Mouse (Mus musculus) hindbrain, embryonic 10.5 days (tissue): ENCODE measurements around the gene Lrtm2. TPM values are rescaled to one million over a fixed set of nuclear protein-coding genes. Genes with fewer than 3 reads are reported as not detected.
"Not testable (repeated sequence)": the region's sequence is repeated elsewhere in the genome, so short reads cannot be mapped to it uniquely, and the experiment has no call there.

Experiments used
- DNase-seq: peaks from one replicate; pipeline ENCODE4 v3.0.0-alpha.2; 2017; ENCODE audit warnings: low spot score
- H3K27ac ChIP-seq: fragments of 300-500 bp; sonication (generic); 2 replicates; pipeline ENCODE4 v1.5.1; 2016; ENCODE audit warnings: mild to moderate bottlenecking, moderate library complexity
- H3K27me3 ChIP-seq: fragments of 300-500 bp; sonication (generic); 2 replicates; pipeline ENCODE4 v1.6.1; 2016; ENCODE audit warnings: mild to moderate bottlenecking; ENCODE audit not compliant: poor library complexity, insufficient read depth, severe bottlenecking
- H3K36me3 ChIP-seq: fragments of 300-500 bp; sonication (generic); 2 replicates; pipeline ENCODE4 v1.6.1; 2016; ENCODE audit warnings: mild to moderate bottlenecking, moderate library complexity
- H3K4me1 ChIP-seq: fragments of 300-500 bp; sonication (generic); replicated peaks from 2 replicates; pipeline ENCODE4 v1.6.1; 2016; ENCODE audit warnings: mild to moderate bottlenecking
- H3K4me3 ChIP-seq: fragments of 300-500 bp; sonication (generic); 2 replicates; pipeline ENCODE4 v1.5.1; 2016; ENCODE audit warnings: mild to moderate bottlenecking, moderate library complexity
- H3K9me3 ChIP-seq: fragments of 300-500 bp; sonication (generic); 2 replicates; pipeline ENCODE4 v1.6.1; 2016; ENCODE audit warnings: mild to moderate bottlenecking, moderate library complexity
- WGBS: fragments of 180-500 bp; shearing (Covaris S2); methylation state at CpG from one replicate; pipeline ENCODE4 v1.1.7; 2016; 5-methylcytosine and 5-hydroxymethylcytosine counted together
- polyA plus RNA-seq: library from polyadenylated mRNA; unstranded; fragments of >200 nt; fragmentation: Nextera tagmentation; extraction: Ambion mirVana; gene quantifications from 2 replicates; pipeline ENCODE4 v1.2.1, GENCODE M21; 2016

The Lrtm2 gene
- 0.12 and 0.16 TPM in 2 replicates for polyA plus RNA-seq

DNA sequence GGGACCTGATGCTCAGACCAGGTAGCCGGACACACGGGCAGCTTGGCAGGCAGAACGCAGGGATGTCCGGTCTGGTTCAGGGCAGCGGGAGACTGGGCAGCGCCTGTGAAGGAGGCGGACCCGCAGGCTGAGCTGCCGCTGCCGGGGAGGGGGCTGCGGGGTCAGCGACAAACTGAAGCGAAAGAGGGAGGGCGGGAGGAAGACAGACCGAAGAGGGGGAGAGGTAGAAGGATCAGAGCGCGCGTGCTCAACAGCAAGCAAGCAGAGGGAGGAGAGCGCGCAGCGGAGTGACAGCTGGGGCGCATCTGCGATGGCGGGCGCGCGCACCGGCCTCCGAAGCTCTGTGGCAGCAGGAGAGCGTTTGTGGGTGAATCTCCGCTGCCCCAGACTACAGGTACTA is at the start of gene Lrtm2:
Lrtm2 (minus strand) TSS at position 261 of the 400 bp plus-strand sequence.
- peak; percentile 55 for DNase-seq
- under 1% methylated on average over 31 of the region's 31 CpGs for WGBS
- no peaks in the 10 kb centered on the region for H3K36me3 ChIP-seq
- no peaks in the 10 kb centered on the region for H3K9me3 ChIP-seq
- peaks cover 93% of the 10 kb centered on the region for H3K27me3 ChIP-seq
- H3K4me1 ChIP-seq, result peaks cover 55% of the 10 kb centered on the region
- 0 out of 2 replicates have a peak within 1 kb of the TSS, but pooled peaks have one; percentile 35 for H3K27ac ChIP-seq
- peak within 1 kb of the TSS; percentile 51 for H3K4me3 ChIP-seq

DNA sequence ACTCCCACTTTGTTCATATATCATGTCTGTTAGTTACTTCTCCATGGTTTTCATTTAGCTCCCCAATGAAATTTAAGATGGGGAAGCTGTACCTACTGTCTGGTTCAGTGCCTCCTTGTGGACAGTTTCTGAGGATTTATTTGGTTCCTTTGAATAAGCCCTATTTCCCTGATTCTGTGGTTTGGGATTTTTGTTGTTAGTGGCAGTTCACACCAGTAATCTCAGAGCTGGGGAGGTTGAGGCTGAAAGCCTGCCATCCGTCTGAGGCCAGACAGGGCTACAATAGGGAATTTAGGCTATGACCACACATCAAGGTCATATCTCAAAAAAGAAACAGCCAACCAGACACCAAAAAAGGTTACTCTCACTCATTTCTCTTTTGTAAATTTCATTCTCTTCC is 48.1 kb upstream of the Lrtm2 start:
- 0 out of 2 replicates have a peak, but pooled peaks cover 8% of the 10 kb centered on the region for H3K4me1 ChIP-seq
- WGBS, result 82% methylated on average over 1 of the region's 1 CpGs
- no peak overlapping the region for H3K4me3 ChIP-seq
- no peaks in the 10 kb centered on the region for H3K27me3 ChIP-seq
- no peaks in the 10 kb centered on the region for H3K9me3 ChIP-seq
- DNase-seq, result no peak
- peaks cover 8% of the 10 kb centered on the region; the same call in 1 of the 2 replicates for H3K36me3 ChIP-seq
- no peak overlapping the region for H3K27ac ChIP-seq

DNA sequence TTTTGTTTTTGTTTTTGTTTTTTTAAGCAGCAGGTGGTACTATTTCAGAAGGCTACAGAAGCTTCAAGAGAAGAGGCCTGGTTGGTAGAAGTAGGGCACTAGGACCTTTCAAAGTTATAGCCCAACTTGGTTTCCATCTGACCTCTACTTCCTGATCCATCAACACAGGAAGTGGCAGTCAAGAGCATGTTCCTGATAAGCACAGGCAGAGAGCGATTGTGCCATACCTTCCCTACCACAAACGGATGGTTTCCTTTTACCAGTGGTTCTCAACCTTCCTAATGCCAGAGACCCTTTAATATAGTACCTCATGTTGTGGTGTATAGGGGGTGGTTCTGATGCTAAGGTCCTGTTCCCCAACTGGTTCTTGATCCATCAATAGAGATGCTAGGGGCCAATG is 47.0 kb upstream of the Lrtm2 start:
- Histone ChIP-seq H3K4me3 (no peak overlapping the region), H3K36me3 (peaks cover 3% of the 10 kb centered on the region; the same call in 1 of the 2 replicates), H3K27me3 (no peaks in the 10 kb centered on the region), H3K9me3 (no peaks in the 10 kb centered on the region), H3K4me1 (0 out of 2 replicates have a peak, but pooled peaks cover 8% of the 10 kb centered on the region), H3K27ac (no peak overlapping the region)
- no peak for DNase-seq
- 76% methylated on average over 2 of the region's 2 CpGs for WGBS

DNA sequence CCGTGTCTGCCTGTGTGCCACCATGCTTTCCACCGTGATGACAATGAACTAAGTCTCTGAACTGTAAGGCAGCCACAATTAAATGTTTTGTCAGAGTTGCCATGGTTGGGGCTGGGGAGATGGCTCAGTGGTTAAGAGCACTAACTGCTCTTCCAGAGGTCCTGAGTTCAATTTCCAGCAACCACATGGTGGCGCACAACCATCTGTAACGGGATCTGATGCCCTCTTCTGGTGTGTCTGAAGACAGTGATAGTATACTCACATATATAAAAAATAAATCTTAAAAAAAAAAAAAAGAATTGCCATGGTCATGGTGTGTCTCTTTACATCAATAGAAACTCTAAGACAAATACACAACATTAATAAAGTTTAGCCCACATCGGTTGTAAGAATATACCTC is 44.5 kb upstream of the Lrtm2 start:
- Histone ChIP-seq H3K27me3 (no peaks in the 10 kb centered on the region), H3K36me3 (peaks cover 2% of the 10 kb centered on the region), H3K4me3 (no peak overlapping the region), H3K27ac (no peak overlapping the region), H3K4me1 (0 out of 2 replicates have a peak, but pooled peaks cover 8% of the 10 kb centered on the region), H3K9me3 (no peaks in the 10 kb centered on the region)
- 76% methylated on average over 5 of the region's 5 CpGs for WGBS
- no peak for DNase-seq

DNA sequence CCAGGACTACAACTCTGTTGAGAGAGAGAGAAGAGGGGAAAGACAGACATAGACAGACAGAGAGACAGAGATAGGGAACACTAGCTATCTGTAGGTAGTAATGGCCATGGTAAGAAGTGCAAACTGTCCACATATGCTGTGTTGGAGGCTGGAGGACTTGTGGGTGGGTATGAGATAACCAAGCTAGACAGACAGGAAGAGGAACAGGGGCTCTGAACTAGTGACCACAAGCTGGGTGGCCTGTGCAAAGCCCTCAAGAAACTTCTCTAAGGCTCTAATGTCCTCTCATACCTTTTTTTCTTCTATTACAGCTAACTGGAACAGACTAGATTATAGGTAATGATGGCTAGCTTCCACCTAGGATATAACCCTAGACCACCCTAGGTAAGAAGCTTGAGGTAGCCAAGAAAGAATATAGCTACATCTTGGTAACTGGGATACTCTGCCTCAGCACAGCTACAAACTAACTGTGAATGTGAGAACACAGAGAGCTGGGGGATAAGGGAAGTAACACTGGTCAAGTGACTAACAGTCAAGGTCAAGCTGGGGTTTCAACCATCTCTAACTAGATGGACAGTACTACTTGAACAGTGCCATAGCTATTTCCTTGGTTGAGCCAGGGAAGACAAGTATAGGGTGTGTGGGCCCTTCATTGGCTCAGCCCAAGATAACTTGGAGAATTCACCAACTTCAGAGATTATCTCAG is 42.6 kb upstream of the Lrtm2 start:
- no peak overlapping the region for H3K27ac ChIP-seq
- H3K27me3 ChIP-seq, result no peaks in the 10 kb centered on the region
- H3K4me1 ChIP-seq, result 0 out of 2 replicates have a peak, but pooled peaks cover 8% of the 10 kb centered on the region
- peaks cover 19% of the 10 kb centered on the region for H3K36me3 ChIP-seq
- no peaks in the 10 kb centered on the region for H3K9me3 ChIP-seq
- DNase-seq, result no peak
- no peak overlapping the region for H3K4me3 ChIP-seq

DNA sequence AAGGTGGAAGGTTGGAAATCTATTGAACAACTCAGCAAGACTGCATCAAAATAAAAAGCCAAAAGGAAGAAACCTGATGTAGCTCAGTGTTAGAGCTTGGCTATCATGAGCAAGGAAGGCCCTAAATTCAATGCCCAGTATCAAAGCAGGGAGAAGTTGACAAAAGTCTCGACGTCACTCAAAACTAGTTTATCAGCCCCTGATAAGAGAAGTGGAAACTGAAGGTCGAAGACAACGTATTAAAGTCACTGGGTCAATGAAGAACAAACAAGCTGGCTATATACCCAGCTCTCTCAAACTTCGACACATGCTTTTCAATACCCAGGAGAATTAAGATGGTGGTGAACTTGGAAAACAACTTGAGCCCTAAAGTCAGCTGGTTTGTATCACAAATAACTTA is 41.7 kb upstream of the Lrtm2 start:
- Histone ChIP-seq H3K27me3 (no peaks in the 10 kb centered on the region), H3K36me3 (peaks cover 27% of the 10 kb centered on the region), H3K4me3 (no peak overlapping the region), H3K9me3 (no peaks in the 10 kb centered on the region), H3K4me1 (0 out of 2 replicates have a peak, but pooled peaks cover 4% of the 10 kb centered on the region), H3K27ac (no peak overlapping the region)
- DNase-seq, result no peak
- 92% methylated on average over 5 of the region's 5 CpGs for WGBS

DNA sequence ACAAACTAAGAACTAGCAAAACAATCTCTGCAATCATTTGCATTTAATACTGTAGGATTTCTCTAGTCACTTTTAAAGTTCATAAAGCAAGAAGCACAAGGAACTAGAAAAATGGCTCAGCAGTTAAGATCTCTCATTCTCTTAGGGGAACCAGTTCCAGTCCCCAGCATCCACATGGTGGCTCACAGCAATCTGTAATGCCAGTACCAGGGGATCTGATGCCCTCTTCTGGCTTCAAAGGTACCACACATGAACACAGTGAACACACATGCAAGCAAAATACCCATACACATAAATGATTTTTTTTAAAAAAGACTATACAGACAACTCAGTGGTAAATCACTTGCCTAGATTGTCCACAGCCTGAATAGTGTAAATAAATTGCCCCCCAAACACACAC is 41.1 kb upstream of the Lrtm2 start:
- Histone ChIP-seq H3K4me3 (no peak overlapping the region), H3K36me3 (peaks cover 32% of the 10 kb centered on the region), H3K27ac (no peak overlapping the region), H3K9me3 (no peaks in the 10 kb centered on the region), H3K27me3 (no peaks in the 10 kb centered on the region), H3K4me1 (0 out of 2 replicates have a peak, but pooled peaks cover 4% of the 10 kb centered on the region)
- DNase-seq, result no peak

DNA sequence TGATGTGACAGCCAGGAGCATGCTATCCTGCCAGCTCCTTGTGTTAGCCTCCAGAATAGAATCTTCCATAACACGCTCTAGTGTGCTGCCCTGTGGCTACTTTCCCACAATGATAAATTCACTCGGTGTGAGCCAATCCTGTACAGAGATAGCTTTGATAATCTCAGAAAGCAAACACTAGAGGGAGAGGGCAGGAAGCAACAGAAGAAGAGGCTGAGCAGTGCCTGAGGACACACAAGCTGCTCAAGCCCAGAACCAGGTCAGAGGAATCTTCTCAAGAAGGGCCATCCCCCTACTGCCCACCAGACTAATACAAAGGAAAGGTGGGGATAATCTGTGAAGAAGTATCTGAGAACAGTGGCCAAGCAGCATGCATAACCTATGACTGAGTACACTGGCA is 36.8 kb upstream of the Lrtm2 start:
- Histone ChIP-seq H3K36me3 (peaks cover 72% of the 10 kb centered on the region), H3K4me1 (no peaks in the 10 kb centered on the region), H3K9me3 (no peaks in the 10 kb centered on the region), H3K4me3 (no peak overlapping the region), H3K27me3 (no peaks in the 10 kb centered on the region), H3K27ac (no peak overlapping the region)
- DNase-seq, result no peak
- WGBS, result 98% methylated on average over 2 of the region's 2 CpGs

DNA sequence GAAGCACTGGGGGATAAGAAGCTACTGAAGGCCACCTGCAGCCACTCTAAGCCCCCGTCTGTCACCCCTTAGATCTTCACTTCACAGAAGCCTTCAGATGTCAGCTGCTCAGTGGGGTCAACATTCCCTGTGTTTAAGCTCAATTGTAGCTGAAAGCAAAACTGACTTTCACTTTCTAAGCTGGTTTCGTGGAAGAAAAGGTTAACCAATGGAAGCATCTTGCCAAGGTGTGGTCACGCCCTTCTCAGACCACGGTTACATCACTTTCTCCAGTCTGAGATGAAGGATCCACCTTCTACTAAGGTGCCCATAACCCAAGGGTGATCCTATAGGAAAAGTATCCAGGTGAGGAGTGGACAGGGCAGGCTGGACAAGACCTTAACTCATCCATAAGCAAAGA is 36.2 kb upstream of the Lrtm2 start:
- H3K4me3 ChIP-seq, H3K27me3 ChIP-seq, H3K4me1 ChIP-seq, H3K27ac ChIP-seq, DNase-seq, H3K9me3 ChIP-seq: not testable (repeated sequence)
- H3K36me3 ChIP-seq, result peaks cover 77% of the 10 kb centered on the region
- WGBS, result 91% methylated on average over 4 of the region's 4 CpGs

DNA sequence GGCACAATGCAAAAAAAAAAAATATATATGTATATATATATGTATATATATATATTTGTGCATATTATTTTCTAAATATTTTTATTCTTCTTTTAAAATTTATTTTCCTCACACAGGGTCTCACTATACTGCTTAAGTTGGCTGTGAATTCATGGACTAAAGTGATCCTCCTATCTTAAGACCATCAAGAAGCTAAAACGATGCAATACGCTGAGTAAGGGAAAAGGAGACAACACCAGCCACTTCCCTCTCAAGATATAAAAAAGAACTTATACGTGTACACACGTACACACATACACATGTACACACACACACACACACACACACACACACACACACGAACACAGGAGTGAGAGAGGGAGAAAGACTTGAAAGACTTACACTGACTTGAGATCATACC is 33.0 kb upstream of the Lrtm2 start:
- H3K27ac ChIP-seq, result no peak overlapping the region
- H3K9me3 ChIP-seq, result no peaks in the 10 kb centered on the region
- H3K36me3 ChIP-seq, result peaks cover 95% of the 10 kb centered on the region
- no peaks in the 10 kb centered on the region for H3K4me1 ChIP-seq
- DNase-seq, result no peak
- H3K27me3 ChIP-seq, result no peaks in the 10 kb centered on the region
- no peak overlapping the region for H3K4me3 ChIP-seq
- 94% methylated on average over 5 of the region's 5 CpGs for WGBS

DNA sequence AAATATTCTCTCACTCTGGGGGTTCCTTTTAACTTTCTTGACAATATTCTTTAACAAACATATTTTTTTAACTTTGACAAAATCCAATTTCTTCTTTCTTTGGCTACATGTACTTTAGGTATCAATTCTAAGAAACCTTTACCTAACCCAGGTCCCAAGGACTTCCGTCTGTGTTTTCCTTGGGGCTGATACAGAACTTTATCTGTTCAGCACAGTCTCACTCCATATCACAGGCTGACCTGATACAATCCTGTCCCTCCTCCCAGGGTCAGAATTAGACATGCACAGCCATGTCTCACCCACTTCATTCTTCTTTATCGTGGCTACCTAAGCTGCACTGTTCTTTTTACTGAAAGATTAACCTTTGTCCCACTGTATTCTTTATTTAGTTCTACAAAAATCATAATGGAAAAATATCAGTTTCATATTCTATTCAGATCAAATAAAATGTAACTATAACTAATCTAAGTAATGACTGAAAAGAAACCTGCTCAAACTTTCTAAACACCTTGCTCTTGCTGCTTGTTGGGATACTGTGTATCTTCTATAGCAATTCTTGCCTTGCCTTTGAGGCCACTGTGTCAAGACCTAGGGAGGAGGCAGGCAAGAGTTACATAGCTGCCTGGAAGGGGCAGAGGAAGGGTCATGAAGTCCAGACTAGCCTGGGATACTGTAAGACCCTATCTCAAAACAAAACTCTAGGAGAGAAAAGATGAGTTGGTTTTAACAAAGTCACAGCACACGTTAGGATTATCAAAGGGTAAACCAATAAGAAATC is 30.5 kb upstream of the Lrtm2 start:
- Histone ChIP-seq H3K36me3 (peaks cover 97% of the 10 kb centered on the region), H3K9me3 (no peaks in the 10 kb centered on the region), H3K4me1 (no peaks in the 10 kb centered on the region), H3K4me3 (no peak overlapping the region), H3K27ac (no peak overlapping the region), H3K27me3 (no peaks in the 10 kb centered on the region)
- WGBS, result 95% methylated on average over 3 of the region's 3 CpGs
- DNase-seq, result no peak

DNA sequence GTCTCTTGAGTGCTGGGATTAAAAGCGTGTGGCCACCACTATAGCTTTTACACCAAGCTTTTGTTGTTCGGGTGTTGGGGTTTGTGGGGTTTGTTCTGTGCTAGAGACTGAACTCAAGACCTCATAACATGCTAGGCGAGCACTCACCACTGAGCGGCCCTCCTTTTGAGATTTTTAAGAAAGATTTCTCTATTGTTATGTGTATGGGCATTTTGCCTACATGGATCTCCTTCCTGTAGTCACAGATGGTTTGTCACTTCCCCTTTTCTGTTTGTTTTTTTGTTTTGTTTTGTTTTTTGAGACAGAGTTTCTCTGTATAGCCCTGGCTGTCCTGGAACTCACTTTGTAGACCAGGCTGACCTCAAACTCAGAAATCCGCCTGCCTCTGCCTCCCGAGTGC is 29.7 kb upstream of the Lrtm2 start:
- 92% methylated on average over 6 of the region's 6 CpGs for WGBS
- H3K36me3 ChIP-seq, result peaks cover 97% of the 10 kb centered on the region
- H3K4me3 ChIP-seq, result not testable (repeated sequence)

DNA sequence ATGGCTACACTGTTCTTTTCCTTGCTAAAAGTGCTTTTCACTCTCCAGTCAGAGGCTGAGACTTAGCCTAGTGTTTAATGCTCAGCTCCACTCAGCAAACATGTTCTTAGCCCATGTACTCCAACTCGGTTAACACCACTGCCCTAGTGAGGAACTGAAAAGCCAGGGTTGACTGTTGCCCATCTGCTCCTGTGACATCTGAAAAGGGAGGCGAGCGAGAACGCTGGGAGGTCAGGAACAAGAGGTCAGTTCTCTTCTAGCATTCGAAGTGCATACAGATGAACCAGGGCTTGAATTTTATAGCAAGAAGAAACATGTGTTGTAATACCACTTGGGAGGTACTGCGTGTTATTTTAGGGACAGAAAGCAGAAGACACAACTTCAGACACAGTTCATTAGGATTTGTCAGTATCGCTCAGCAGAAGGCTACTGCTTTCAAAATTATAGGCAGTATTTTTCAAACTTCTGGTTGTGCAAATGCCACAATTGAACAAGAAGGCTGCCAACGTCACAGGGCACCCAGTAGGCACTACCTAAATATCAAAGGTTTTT is 27.5 kb upstream of the Lrtm2 start:
- Histone ChIP-seq H3K9me3 (no peaks in the 10 kb centered on the region), H3K4me1 (no peaks in the 10 kb centered on the region), H3K27me3 (no peaks in the 10 kb centered on the region), H3K36me3 (peaks cover 99% of the 10 kb centered on the region), H3K4me3 (no peak overlapping the region), H3K27ac (no peak overlapping the region)
- DNase-seq, result no peak
- 88% methylated on average over 8 of the region's 8 CpGs for WGBS

More for the DNA sequence above, 29.7 kb upstream of the Lrtm2 start:
- not testable (repeated sequence) for H3K4me1 ChIP-seq, H3K27ac ChIP-seq, H3K27me3 ChIP-seq, DNase-seq, H3K9me3 ChIP-seq
